Mouse (Mus musculus): ENCODE measurements around the gene Pdik1l.
A peak's percentile ranks its signal among the peaks of the same experiment; 100 is the strongest.

Gene Pdik1l

GRCm38 (mm10) chr4:134287575-134288025 lies at the start of gene Pdik1l:
Gene Pdik1l (minus strand): TSS chr4:134287895.
- peak; percentile 69 for DNase-seq

DNA sequence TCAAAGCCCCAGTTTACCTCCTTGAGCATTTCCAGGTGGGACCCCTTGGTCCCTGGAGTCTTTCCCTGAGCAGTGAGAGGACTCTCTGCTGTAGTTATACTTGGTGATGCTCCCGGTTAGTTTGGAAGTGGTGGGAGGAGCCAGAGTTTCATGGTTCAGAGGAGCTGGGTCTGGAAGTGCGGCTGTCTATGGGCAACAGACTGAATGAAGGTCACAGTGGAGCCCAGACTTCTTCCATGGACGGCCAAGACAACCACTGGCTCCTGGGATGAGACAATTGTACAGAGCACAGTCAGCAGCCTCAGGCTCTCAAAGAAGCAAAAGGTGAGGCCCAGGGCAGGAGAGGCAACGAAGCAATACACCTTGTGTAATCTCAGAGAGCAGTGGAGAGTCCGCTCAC lies 42.6 kb upstream of the Pdik1l start:
- DNase-seq, result no peak

- no peak for DNase-seq
Measured at GRCm38 (mm10) chr4:134328832-134329231, 41.1 kb upstream of the Pdik1l start.

GRCm38 (mm10) chr4:134328151-134328550 lies 40.5 kb upstream of the Pdik1l start:
- DNase-seq, result no peak

DNA sequence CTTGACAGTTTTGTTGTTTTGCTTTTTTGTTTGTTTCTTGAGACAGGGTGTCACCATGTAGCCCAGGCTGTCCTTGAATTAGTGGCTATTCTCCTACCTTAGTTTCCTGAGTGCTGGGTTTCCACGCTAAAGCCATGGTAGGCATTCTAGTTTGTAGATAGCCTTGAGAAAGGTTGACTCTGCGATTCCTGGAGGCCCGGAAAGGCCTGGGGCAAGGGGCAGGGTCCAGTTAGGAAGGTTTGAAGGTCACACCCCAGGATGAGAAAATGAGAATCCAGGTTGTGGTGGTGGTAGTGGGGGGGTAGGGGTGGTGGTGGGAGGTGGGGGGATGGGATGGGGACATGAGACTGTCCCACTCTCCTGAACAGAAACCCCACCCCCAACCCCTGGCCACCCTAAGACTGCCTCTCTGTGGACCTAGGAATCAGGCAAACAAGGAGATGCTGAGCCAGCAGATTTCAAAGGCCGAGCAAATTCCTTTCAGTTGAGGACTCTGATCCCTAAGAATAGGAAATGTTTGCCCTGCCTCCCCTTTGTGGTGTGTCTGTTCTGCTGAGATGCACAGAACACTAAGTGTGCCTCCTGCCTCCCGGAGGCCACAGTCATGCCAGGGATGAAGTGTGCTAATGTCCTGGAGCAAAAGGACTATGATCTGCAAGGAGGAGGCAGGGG lies 39.3 kb upstream of the Pdik1l start:
- DNase-seq, result no peak

- no peak for DNase-seq
Measured at GRCm38 (mm10) chr4:134324655-134325054, 37.0 kb upstream of the Pdik1l start.

DNA sequence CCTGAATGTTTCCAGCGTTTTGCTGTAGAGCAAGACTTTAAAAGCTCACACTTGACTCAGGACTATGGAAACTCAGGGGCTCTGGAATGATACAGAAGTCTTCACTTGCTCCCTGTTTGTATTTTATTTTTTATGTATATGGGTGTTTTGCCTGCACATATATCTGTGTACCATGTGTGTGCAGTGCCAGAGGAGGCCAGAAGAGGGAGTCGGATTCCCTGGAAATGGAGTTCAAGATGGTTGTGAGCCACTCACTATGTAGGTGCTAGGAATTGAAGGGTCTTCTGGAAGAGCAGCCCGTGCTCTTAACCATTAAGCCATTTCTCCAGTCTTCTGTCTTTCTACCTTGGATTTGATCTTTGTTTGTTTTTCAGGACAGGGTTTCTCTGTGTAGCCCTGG lies 33.8 kb upstream of the Pdik1l start:
- DNase-seq, result no peak

- no peak for DNase-seq
Measured at GRCm38 (mm10) chr4:134319674-134320073, 32.0 kb upstream of the Pdik1l start.

DNA sequence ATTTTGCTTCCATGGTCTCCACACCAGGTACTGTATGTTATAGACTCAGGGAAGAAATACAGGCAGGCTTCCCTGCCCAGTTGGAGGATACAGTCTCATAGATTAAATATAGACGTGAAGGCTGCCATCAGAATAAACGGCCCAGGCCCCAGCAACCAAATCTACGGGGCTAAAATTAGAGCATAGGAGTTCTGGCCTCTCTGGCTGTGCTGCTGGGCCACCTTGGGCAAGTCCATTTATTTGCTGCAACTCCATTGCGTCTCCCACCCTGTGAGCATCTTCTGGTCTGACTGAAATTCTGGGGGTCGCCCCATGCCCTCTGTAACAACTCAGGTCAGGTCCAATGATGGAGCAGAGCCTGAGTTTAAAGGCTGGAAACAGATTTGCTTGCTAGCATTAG lies 31.4 kb upstream of the Pdik1l start:
- DNase-seq, result no peak

GRCm38 (mm10) chr4:134316390-134316789 lies 28.7 kb upstream of the Pdik1l start:
- DNase-seq, result no peak

DNA sequence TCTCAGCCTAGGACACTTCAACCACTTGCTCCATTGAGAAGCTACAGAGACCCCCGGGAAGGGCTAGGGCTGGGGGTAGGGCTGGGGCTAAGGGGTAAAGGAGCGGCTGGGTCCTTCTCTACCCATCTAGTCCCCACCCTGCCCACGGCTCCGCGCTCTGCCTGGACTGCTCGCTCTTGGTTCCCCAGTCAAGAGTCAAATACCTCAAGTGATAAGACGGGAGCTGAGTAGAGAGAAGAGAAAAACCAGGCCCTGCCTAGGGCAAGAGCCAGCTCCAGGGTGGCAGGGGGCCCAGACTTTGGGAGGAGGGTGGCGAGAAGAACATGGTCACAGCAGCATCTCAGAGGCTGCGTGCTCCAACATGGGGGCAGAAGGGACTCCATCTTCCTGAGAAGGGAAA lies 27.8 kb upstream of the Pdik1l start:
- no peak for DNase-seq

GRCm38 (mm10) chr4:134314876-134315275 lies 27.2 kb upstream of the Pdik1l start, which contains the start of gene Trim63:
Gene Trim63 (plus strand): TSS chr4:134315120.
- no peak for DNase-seq

DNA sequence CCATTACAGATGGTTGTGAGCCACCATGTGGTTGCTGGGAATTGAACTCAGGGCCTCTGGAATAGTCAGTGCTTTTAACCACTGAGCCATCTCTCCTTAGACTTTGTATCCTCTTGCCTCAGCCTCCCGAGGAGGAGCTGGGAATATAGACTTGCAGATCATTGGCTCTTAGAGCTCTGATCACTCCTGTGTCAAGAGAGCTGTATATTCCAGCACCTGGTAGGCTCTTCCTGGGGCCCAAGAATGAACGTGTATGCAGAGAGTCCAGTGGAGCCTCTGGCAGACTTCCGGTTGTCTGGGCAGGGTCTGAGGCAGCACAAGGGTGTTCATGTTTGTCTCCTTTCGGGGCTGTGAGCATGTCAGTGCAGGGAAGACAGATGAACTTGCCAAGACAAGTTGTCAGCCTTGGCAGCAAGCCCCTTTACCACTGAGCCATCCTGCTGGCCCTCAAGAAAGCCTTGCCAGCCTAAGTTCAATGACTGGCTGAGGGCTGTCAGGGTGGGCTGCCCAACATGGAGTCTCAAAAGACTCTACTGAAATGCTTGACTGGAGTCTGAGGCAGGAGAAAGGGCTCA lies 26.5 kb upstream of the Pdik1l start:
- DNase-seq, result no peak

GRCm38 (mm10) chr4:134312901-134313300 lies 25.2 kb upstream of the Pdik1l start:
- no peak for DNase-seq

DNA sequence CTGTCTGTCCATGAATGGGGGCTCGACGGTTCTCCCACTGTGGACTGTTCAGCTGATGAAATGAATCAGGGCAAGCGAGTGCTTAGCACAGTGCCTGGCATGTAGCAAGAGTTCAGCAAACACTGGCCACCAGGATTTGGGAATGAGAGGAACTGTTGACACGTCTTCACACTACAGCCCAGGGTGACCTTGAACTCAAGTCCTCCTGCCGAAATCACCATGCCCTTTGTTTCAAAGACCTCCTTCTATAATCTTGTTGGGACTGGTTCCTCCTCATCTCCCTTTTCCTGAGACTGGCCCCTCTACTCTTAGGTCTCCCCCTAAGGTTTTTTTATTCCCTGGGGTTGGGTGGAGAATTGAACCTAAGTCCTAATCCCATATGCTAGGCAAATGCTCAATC lies 24.6 kb upstream of the Pdik1l start:
- DNase-seq, result no peak

- no peak for DNase-seq
Measured at GRCm38 (mm10) chr4:134311784-134312183, 24.1 kb upstream of the Pdik1l start.

- DNase-seq, result no peak
Measured at GRCm38 (mm10) chr4:134310656-134311055, 23.0 kb upstream of the Pdik1l start.

- DNase-seq, result no peak
Measured at GRCm38 (mm10) chr4:134310106-134310505, 22.4 kb upstream of the Pdik1l start.

GRCm38 (mm10) chr4:134307367-134308072 lies 19.8 kb upstream of the Pdik1l start:
- DNase-seq, result peak; percentile 79

DNA sequence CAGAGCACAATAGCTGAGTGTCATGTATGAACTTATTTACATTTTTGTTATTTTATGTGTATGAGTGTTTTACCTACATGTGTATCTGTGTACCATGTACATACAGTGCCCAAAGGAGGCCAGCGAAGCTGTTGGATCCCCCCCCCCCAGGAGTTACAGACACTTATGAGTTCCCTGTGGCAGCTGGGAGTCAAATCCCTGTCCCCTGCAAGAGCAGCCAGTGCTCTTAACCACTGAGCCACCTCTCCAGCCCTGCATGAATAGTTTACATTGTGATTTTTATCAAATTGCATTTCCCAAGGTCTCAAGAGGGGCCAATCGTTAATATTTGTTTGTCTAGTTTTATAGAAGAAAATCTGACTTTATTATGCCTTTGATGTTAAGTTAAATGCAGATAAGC lies 19.3 kb upstream of the Pdik1l start:
- DNase-seq, result no peak

GRCm38 (mm10) chr4:134302084-134302483 lies 14.4 kb upstream of the Pdik1l start:
- no peak for DNase-seq

- DNase-seq, result no peak
Measured at GRCm38 (mm10) chr4:134300316-134300715, 12.6 kb upstream of the Pdik1l start.

DNA sequence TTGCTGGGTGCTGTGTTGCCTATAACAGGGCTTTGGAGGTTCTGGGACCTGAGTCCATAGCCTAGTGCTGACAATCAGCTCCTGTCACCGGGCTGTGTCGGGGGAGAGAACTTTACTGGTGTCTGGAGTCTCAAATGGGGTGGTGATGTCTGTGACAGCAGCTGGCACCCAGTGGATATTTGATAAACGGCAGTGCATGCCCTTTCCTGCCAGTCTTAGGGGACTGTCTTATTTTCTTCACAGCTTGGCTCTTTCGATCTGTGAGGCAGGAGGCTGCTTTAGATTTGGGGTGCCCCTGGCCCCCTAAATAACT lies 11.8 kb upstream of the Pdik1l start:
- no peak for DNase-seq
